Mouse (Mus musculus) heart, embryonic 10.5 days (tissue): ENCODE measurements around the gene Ifnk. TPM values are rescaled to one million over a fixed set of nuclear protein-coding genes. Genes with fewer than 3 reads are reported as not detected.

Experiments
- DNase-seq: peaks from one replicate; pipeline ENCODE4 v3.0.0-alpha.2; 2017; ENCODE audit warnings: low spot score
- H3K27ac ChIP-seq: fragments of 300-500 bp; sonication (generic); 2 replicates; pipeline ENCODE4 v1.5.1; 2016; ENCODE audit warnings: mild to moderate bottlenecking
- H3K27me3 ChIP-seq: fragments of 300-500 bp; sonication (generic); 2 replicates; pipeline ENCODE4 v1.6.1; 2016; ENCODE audit warnings: mild to moderate bottlenecking; ENCODE audit not compliant: poor library complexity, insufficient read depth, severe bottlenecking
- H3K36me3 ChIP-seq: fragments of 300-500 bp; sonication (generic); 2 replicates; pipeline ENCODE4 v1.6.1; 2016; ENCODE audit warnings: mild to moderate bottlenecking, moderate library complexity
- H3K4me1 ChIP-seq: fragments of 300-500 bp; sonication (generic); 2 replicates; pipeline ENCODE4 v1.6.1; 2016; ENCODE audit warnings: mild to moderate bottlenecking
- H3K4me3 ChIP-seq: fragments of 300-500 bp; sonication (generic); 2 replicates; pipeline ENCODE4 v1.5.1; 2016; ENCODE audit warnings: mild to moderate bottlenecking, moderate library complexity
- H3K9me3 ChIP-seq: fragments of 300-500 bp; sonication (generic); 2 replicates; pipeline ENCODE4 v1.6.1; 2016; ENCODE audit warnings: mild to moderate bottlenecking, moderate library complexity
- WGBS: fragments of 180-500 bp; shearing (Covaris S2); methylation state at CpG from one replicate; pipeline ENCODE4 v1.1.7; 2016; 5-methylcytosine and 5-hydroxymethylcytosine counted together
- polyA plus RNA-seq: library from polyadenylated mRNA; unstranded; fragments of >200 nt; fragmentation: Nextera tagmentation; extraction: Ambion mirVana; gene quantifications from 2 replicates; pipeline ENCODE4 v1.2.1, GENCODE M21; 2016

Gene Ifnk
- polyA plus RNA-seq, 1 experiment from 2014 or later = 0.28 TPM

DNA sequence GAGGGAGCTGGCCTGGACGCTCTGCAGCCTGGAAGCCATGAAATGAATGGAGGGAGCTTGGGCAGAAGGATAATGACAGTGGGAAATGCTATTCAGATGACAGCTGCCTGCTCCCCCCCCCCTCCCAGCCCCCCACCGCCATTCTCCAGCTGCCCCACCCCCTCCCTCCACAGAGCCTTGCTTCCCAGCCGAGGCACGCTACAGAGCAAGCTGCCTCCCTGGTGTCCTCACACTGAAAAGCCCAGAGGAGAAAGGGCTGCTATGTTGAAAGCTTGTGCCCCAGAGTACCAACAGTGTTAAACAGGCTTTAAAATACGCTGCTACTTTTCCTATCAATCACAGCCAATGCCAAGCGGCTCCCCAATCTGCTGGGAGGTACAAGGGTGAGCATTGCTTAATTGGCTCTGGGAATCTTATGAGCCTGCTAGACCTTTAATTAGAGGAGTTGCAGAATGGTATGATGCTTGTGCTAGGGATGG lies 26.5 kb upstream of the Ifnk start:
- Histone ChIP-seq H3K27me3 (no peaks in the 10 kb centered on the region), H3K27ac (no peak overlapping the region), H3K36me3 (no peaks in the 10 kb centered on the region), H3K9me3 (no peaks in the 10 kb centered on the region), H3K4me1 (peaks cover 7% of the 10 kb centered on the region), H3K4me3 (0 out of 2 replicates have a peak overlapping the region, but pooled peaks have one; percentile 3)
- WGBS = 11% methylated on average over 6 of the region's 6 CpGs
- no peak for DNase-seq

DNA sequence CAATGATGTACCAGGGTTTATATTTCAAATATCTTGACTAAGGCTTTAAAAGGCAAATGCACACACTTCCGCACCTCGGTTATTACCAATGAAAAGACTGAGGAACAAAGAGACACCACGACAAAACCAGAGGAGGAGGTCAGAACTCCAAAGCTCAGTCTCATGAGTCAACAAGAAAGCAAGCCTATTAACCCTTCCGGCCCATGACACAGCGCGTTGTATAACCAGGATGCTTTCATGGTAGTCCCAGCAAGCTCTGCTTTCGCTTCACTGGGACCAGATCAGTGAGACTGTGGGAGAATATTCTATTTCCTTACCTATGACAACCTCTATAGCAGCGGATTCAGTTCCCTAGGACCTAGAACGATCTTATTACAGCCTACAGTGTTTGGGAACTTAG lies 25.1 kb upstream of the Ifnk start:
- WGBS = 86% methylated on average over 9 of the region's 9 CpGs
- no peak for DNase-seq
- H3K9me3 ChIP-seq = no peaks in the 10 kb centered on the region
- H3K36me3 ChIP-seq = no peaks in the 10 kb centered on the region
- no peak overlapping the region for H3K4me3 ChIP-seq
- no peaks in the 10 kb centered on the region for H3K27me3 ChIP-seq
- H3K27ac ChIP-seq = no peak overlapping the region
- peaks cover 8% of the 10 kb centered on the region for H3K4me1 ChIP-seq

DNA sequence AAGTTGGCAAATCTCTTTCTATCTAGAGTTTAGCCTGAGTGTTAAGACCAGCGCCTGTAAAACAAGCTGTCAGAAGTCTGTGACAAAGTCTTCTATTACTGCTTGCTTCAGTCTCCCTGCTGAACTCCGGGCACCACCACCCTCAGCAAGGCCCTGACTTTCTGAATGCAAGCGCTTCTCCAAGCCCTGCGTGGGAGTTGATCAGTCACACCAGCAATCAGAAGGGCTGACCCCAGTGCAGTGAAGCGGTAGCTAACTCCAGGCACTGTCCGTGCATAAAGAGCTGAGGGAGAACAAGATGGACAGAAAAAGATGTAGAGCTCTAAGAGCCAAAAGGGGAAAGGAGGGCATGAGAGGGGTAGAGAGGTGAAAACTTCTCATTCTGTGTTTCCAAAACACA lies 24.1 kb upstream of the Ifnk start:
- 58% methylated on average over 6 of the region's 6 CpGs for WGBS

DNA sequence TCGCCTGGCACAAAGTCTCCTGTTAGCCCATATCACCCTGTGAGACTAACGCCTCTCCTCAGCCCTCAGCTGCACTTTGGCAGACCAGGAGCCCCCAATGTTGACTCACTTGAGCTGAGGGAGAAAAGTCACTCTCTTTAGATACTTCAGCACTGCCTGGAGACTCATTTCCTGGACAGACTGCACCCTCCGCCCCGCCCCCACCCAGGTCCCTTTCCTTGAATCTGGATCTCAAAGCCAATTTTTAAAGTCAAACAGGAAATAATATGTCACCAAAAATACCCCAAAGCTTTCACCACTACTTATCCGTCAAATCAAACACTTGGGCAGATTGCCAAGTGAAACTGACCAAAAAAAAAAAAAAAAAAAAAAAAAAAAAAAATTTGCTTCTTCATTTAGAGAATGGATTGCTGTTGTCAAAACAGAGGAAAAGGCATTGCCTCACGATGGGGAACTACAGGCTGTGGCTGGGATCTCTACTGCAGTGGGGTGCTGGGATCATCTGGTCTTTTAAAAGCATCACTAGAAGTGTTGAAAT lies 21.4 kb upstream of the Ifnk start:
- Histone ChIP-seq H3K9me3 (no peaks in the 10 kb centered on the region), H3K27ac (no peak overlapping the region), H3K36me3 (no peaks in the 10 kb centered on the region), H3K27me3 (no peaks in the 10 kb centered on the region), H3K4me1 (0 out of 2 replicates have a peak, but pooled peaks cover 3% of the 10 kb centered on the region), H3K4me3 (no peak overlapping the region)
- no peak for DNase-seq
- WGBS = 65% methylated on average over 6 of the region's 6 CpGs

More for the DNA sequence above, 24.1 kb upstream of the Ifnk start:
- no peaks in the 10 kb centered on the region for H3K27me3 ChIP-seq
- no peak overlapping the region for H3K27ac ChIP-seq
- no peaks in the 10 kb centered on the region for H3K36me3 ChIP-seq
- H3K9me3 ChIP-seq = no peaks in the 10 kb centered on the region
- no peak for DNase-seq
- peaks cover 8% of the 10 kb centered on the region for H3K4me1 ChIP-seq
- no peak overlapping the region for H3K4me3 ChIP-seq

DNA sequence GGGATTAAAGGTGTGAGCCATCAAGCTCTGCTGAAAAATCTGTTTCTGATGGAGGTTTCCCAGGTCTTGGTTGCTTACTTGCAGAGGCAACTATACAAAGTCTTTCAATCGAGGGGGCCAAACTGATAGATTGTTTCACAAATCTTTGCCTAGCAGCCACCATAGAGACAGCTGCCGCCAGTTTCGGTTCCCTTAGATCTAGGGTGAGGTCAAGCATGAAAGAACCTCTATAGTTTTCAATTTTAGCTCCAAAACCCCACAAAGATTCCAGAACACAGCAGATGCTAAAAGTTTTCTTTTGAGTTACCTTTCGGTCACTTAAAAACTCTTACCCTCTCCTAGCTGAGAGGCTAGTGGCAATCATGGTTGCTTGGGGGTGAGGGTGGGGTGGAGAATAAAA lies 20.3 kb upstream of the Ifnk start:
- H3K4me3 ChIP-seq = no peak overlapping the region

DNA sequence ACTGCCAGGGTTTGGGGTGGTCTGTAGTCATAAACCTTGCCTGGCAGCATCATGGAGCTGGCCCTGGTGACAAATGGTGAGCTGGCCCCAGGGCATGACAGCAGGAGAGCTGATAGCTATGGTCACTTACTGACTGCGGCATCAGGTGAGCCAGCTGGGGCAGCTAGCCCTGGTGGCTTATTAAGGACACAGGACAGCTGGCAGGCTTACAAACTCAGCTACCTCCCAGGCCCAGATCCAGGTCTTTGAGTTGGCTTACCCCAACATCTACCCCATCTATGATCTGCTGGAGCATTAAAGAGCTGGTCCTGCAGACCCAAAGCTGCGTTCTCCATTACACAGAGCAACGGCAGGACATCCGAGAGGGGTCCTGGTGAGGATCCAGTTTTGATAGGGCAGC lies 18.4 kb upstream of the Ifnk start:
- no peak overlapping the region for H3K27ac ChIP-seq
- no peak overlapping the region for H3K4me3 ChIP-seq
- H3K9me3 ChIP-seq = no peaks in the 10 kb centered on the region
- no peaks in the 10 kb centered on the region for H3K36me3 ChIP-seq
- 79% methylated on average over 4 of the region's 4 CpGs for WGBS
- H3K27me3 ChIP-seq = no peaks in the 10 kb centered on the region
- no peak for DNase-seq
- peaks cover 6% of the 10 kb centered on the region; the same call in 1 of the 2 replicates for H3K4me1 ChIP-seq

More for the DNA sequence above, 20.3 kb upstream of the Ifnk start:
- Histone ChIP-seq H3K4me1 (peaks cover 3% of the 10 kb centered on the region; the same call in 1 of the 2 replicates), H3K9me3 (no peaks in the 10 kb centered on the region), H3K27ac (no peak overlapping the region), H3K27me3 (no peaks in the 10 kb centered on the region), H3K36me3 (no peaks in the 10 kb centered on the region)
- 93% methylated on average over 4 of the region's 4 CpGs for WGBS
- DNase-seq = no peak

DNA sequence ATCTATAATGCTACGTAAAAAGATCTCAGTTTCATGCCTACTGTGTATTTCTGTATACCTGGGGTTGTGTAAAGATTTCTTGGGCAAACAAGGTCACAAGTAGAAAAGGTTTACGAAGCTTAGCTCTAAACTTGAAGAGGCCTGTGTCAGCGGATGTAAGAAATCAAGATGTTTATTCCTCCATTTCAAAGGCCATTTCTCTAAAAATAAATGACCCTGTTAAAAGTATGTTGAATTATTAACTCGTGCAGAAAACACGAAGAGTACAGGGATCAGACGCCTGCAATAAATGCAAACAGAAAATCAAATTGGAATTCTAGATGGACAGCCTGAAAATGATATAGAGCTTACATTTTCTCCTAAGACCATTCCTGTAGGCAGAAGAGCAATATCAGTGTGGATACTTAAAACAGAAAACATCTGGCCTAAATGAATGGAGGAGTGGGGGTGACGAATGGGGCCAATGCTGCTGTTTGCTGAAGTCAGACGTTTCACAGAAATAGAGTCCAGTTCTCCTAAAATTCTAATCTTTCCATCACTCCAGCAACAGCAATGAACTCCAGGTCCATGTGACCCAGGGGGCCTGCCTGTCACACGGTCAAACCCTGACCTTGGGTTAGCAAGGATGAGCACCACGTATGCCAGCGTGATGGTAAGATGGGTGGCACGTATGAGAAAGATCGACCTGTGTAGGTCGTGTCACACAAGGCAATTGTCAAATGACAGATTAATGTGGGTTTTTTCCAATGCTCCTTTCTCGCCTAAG lies 16.8 kb upstream of the Ifnk start:
- H3K4me1 ChIP-seq = peaks cover 6% of the 10 kb centered on the region; the same call in 1 of the 2 replicates
- H3K27me3 ChIP-seq = no peaks in the 10 kb centered on the region
- no peak overlapping the region for H3K4me3 ChIP-seq
- H3K36me3 ChIP-seq = no peaks in the 10 kb centered on the region
- no peaks in the 10 kb centered on the region for H3K9me3 ChIP-seq
- 86% methylated on average over 15 of the region's 15 CpGs for WGBS
- no peak for DNase-seq
- H3K27ac ChIP-seq = no peak overlapping the region

DNA sequence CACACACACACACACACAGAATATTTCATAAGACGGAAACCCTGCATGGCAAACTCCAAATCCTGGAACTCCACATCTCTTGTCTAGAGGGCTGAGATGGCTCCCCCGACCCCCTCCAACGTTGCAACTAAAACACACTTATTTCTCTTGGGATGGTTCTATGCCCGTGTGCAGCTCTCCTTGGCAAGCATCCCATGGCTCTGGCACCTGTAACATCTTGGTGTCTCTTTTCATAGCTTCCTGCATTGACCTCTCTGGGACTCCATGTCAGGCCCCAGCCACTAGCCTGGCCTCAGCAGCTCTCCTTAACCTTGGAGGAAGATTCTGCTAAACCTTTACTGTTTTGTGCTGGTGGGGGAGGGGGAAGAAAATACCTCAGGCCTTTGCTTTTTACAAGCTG lies 16.1 kb upstream of the Ifnk start:
- Histone ChIP-seq H3K4me3 (no peak overlapping the region), H3K36me3 (no peaks in the 10 kb centered on the region), H3K27me3 (no peaks in the 10 kb centered on the region), H3K27ac (no peak overlapping the region), H3K9me3 (no peaks in the 10 kb centered on the region), H3K4me1 (peaks cover 3% of the 10 kb centered on the region; the same call in 1 of the 2 replicates)
- DNase-seq = no peak
- WGBS = 78% methylated on average over 4 of the region's 4 CpGs

DNA sequence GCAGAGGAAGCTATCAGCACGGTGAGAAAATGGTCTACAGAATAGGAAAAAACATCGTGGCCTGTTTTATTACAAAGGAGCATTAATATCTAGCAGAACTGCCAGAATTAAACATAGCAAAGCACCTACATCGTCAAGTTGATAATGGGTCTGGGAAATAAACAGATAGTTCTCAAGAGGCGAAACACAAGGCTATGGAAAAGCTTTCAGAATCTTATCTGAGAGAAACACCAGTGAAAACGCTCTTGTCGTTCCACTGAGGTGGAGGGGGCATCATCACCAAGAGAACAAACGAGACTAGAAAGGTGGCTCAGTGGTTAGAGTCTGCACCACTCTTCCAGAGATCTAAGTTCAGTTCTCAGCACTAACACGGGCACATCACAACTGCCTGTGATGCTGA lies 14.9 kb upstream of the Ifnk start:
- Histone ChIP-seq H3K4me3 (no peak overlapping the region), H3K4me1 (peaks cover 3% of the 10 kb centered on the region; the same call in 1 of the 2 replicates)
- 52% methylated on average over 8 of the region's 8 CpGs for WGBS

DNA sequence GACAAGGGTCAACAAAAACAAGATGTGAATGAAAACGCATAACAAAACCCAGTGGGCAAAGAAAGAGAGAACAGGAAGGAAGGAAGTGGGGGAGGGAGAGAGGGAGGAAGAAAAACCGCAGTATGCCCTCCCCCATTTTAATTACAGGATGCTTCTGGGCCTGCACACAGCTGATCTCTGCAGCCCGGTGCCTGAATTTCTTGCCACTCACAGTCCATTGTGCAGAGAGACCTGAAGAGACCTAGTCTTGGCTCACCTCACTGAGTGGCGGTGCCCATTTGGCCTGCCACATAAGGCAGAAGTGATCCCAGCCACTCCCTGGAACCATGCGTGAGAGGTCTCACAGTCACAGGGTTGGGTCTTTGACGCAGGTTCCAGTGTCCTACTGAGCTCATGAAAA lies 13.8 kb upstream of the Ifnk start:
- Histone ChIP-seq H3K36me3 (no peaks in the 10 kb centered on the region), H3K9me3 (no peaks in the 10 kb centered on the region), H3K27ac (no peak overlapping the region), H3K4me1 (peaks cover 3% of the 10 kb centered on the region; the same call in 1 of the 2 replicates), H3K27me3 (no peaks in the 10 kb centered on the region), H3K4me3 (no peak overlapping the region)
- 61% methylated on average over 6 of the region's 6 CpGs for WGBS
- DNase-seq = no peak

More for the DNA sequence above, 14.9 kb upstream of the Ifnk start:
- Histone ChIP-seq H3K27ac (no peak overlapping the region), H3K36me3 (no peaks in the 10 kb centered on the region), H3K9me3 (no peaks in the 10 kb centered on the region), H3K27me3 (no peaks in the 10 kb centered on the region)
- DNase-seq = no peak

DNA sequence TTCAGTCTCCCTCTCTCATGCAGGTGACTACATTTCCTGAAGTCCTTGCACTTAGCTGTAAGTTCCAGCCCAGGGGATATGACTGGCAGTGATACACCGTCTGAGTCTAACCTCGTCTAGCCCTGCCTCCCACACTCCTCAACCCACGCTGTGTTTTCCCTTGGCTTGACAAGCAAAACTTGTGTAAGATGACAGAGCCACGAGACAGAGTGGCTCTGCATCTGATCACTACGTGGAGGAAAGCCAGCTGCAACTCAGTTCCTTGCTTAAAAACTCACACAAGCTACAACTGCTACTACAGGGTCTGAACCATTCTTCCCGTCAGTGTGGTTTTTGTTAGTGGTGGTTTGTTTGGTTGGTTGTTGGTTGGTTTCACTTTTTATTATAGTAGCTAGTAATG lies 11.5 kb upstream of the Ifnk start:
- H3K27me3 ChIP-seq = no peaks in the 10 kb centered on the region
- H3K4me1 ChIP-seq = peaks cover 3% of the 10 kb centered on the region; the same call in 1 of the 2 replicates
- no peak overlapping the region for H3K27ac ChIP-seq
- no peak for DNase-seq
- H3K9me3 ChIP-seq = no peaks in the 10 kb centered on the region
- no peaks in the 10 kb centered on the region for H3K36me3 ChIP-seq
- 71% methylated on average over 6 of the region's 6 CpGs for WGBS
- no peak overlapping the region for H3K4me3 ChIP-seq

DNA sequence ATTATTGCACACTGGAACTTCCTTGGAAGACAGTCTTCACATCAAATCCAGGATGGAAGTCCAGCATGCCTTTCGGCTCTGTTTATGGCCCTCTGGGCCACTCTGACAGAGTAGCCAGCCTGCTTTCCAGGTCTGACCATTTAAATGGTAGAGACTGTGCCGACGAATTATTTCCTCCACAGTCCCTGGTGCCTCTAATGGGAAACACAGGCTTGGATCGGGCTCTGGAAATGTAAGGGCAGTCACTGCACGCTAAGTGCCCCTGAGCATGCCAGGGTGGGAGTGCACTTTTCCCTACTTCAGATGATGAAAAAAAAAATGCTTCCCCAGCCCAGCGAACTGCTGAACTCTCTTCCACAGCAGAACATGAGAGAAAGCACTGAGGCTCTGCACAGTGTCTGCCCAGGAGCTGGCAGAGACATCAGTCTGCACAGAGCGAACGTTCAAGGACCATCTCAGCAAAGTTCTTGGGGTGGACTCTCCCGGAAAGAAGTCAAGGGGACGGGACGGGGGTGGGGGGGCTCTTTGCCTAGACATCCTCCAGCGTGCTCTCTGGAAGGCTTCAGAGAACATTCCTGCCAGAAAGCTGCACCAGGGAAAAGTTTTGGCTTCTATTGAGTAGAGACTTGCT lies 8.3 kb upstream of the Ifnk start:
- Histone ChIP-seq H3K9me3 (no peaks in the 10 kb centered on the region), H3K36me3 (no peaks in the 10 kb centered on the region), H3K27me3 (no peaks in the 10 kb centered on the region), H3K27ac (no peak overlapping the region), H3K4me1 (no peaks in the 10 kb centered on the region), H3K4me3 (no peak overlapping the region)
- WGBS = 69% methylated on average over 12 of the region's 12 CpGs
- DNase-seq = no peak

DNA sequence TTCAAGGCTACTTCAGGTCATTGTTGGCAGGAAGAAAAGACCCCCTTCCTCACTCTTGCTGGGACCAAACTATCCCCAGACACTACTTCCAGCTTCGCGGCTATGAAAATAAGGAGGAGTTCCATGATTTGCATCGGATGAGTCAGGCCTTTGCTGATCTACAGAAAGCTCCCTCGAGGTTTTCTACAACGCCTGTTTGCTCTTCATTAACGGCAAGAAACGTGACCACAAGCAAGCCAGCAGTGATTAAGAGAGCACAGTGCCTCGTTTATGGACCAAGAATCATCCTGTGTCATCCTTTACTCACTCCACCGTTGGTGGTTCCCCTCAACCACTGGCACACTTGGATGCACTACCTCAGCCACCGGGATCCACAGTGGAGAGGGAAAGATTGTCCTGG lies 6.1 kb upstream of the Ifnk start:
- Histone ChIP-seq H3K27me3 (no peaks in the 10 kb centered on the region), H3K4me3 (no peak overlapping the region), H3K27ac (no peak overlapping the region), H3K4me1 (no peaks in the 10 kb centered on the region), H3K36me3 (no peaks in the 10 kb centered on the region), H3K9me3 (no peaks in the 10 kb centered on the region)
- WGBS = 81% methylated on average over 10 of the region's 10 CpGs
- no peak for DNase-seq
